Mouse (Mus musculus) inflammation-experienced regulatory T-cells, adult 16 weeks (primary cell): Measurements from ENCODE around the gene Spin2c. TPM values are rescaled to one million over a fixed set of nuclear protein-coding genes. Genes with fewer than 3 reads are reported as not detected.

Experiments used
- polyA plus RNA-seq: library from polyadenylated mRNA; unstranded; fragments of 100-300 nt; shearing (Covaris generic); gene quantifications from one replicate; pipeline ENCODE4 v1.2.1, GENCODE M21; 2017

Spin2c gene
- polyA plus RNA-seq: 19.7 TPM

GRCm38 (mm10) chrX:153831951-153832561 is at the start of gene Spin2c:
TSS of gene Spin2c (plus strand) at chrX:153832225.

Other genes with a start within 250 kb of the Spin2c start
- 1.3 TPM for gene Kctd12b, start 135.8 kb upstream of the Spin2c start, polyA plus RNA-seq
- 77.0 TPM for gene Nbdy, start 108.6 kb upstream of the Spin2c start, polyA plus RNA-seq
- gene Samt1, start 180.4 kb downstream of the Spin2c start, polyA plus RNA-seq: not detected
- gene 4921511M17Rik, start 201.6 kb downstream of the Spin2c start, polyA plus RNA-seq: not detected
- gene Gm10057, start 222.8 kb downstream of the Spin2c start, polyA plus RNA-seq: not detected